Mouse (Mus musculus) testis, adult 2 months (tissue): ENCODE data around the gene Cd300ld2. TPM values are rescaled to one million over a fixed set of nuclear protein-coding genes. Genes with fewer than 3 reads are reported as not detected.

Experiments
- H3K27ac ChIP-seq: fragments of 200-500 bp; 2 replicates; pipeline ENCODE4 v1.5.1; 2012; ENCODE audit warnings: low read depth, low read length; ENCODE audit not compliant: control insufficient read depth, insufficient read depth
- H3K27me3 ChIP-seq: fragments of 200-500 bp; 2 replicates; pipeline ENCODE4 v1.6.1; 2012; ENCODE audit warnings: mild to moderate bottlenecking, low read length, moderate library complexity; ENCODE audit not compliant: control insufficient read depth, insufficient read depth
- H3K36me3 ChIP-seq: fragments of 200-500 bp; 2 replicates; pipeline ENCODE4 v1.6.1; 2012; ENCODE audit warnings: mild to moderate bottlenecking, low read length; ENCODE audit not compliant: control insufficient read depth, insufficient read depth
- H3K4me1 ChIP-seq: fragments of 200-500 bp; 2 replicates; pipeline ENCODE4 v1.6.1; 2012; ENCODE audit warnings: low read length; ENCODE audit not compliant: control insufficient read depth, insufficient read depth
- H3K4me3 ChIP-seq: fragments of 200-500 bp; 2 replicates; pipeline ENCODE4 v1.5.1; 2012; ENCODE audit warnings: low read depth, mild to moderate bottlenecking, low read length, moderate library complexity, mixed read lengths; ENCODE audit not compliant: control insufficient read depth
- CTCF ChIP-seq: fragments of 200-500 bp; IDR thresholded peaks from 2 replicates; pipeline ENCODE4 v1.5.1; 2012; ENCODE audit warnings: low read depth, mild to moderate bottlenecking, inconsistent platforms, low read length, moderate library complexity; ENCODE audit not compliant: control insufficient read depth, insufficient read depth, insufficient replicate concordance
- POLR2A ChIP-seq: fragments of 200-500 bp; IDR thresholded peaks from 2 replicates; pipeline ENCODE4 v1.6.1; 2012; ENCODE audit warnings: low read depth, mild to moderate bottlenecking, inconsistent platforms, low read length, moderate library complexity; ENCODE audit not compliant: control insufficient read depth
- polyA plus RNA-seq: library from polyadenylated mRNA; depleted of rRNA; stranded (reverse); fragments of >200 nt; gene quantifications from 2 replicates; pipeline ENCODE4 v1.2.3, GENCODE M21; 2012; rRNA removed

The Cd300ld2 gene
- polyA plus RNA-seq, 1 experiment: not detected

DNA sequence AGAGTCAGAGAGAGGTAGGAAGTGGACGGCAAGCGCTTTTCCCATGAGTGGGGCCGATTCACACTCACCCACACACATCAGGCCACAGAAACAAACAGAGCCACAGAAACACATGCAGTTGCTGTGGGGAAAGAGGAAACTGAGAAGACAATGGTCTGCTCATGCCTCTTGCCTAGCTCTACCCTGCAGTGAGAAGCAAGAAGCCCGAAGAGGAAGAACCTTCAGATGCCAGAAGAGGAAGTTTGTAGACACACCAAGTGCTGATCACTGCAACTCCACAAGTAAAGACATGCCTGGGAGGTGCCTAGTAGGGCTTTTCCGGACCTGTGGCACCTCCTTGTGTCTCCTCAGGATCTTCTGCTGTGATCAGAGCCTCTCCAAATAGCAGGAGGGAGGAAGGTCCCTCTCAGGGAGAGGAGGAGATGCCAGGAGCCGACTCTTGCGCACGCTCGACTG lies 47.2 kb downstream of the Cd300ld2 start, which contains the start of gene Cd300c:
TSS of gene Cd300c (minus strand) at position 406 of the 456 bp plus-strand sequence.
- Histone ChIP-seq H3K4me3 (no peak within 1 kb of the TSS), H3K27me3 (no peaks in the 10 kb centered on the region), H3K4me1 (no peaks in the 10 kb centered on the region), H3K27ac (peak within 1 kb of the TSS; percentile 95), H3K36me3 (no peaks in the 10 kb centered on the region)
- TF ChIP-seq POLR2A (no peak), CTCF (no peak)

DNA sequence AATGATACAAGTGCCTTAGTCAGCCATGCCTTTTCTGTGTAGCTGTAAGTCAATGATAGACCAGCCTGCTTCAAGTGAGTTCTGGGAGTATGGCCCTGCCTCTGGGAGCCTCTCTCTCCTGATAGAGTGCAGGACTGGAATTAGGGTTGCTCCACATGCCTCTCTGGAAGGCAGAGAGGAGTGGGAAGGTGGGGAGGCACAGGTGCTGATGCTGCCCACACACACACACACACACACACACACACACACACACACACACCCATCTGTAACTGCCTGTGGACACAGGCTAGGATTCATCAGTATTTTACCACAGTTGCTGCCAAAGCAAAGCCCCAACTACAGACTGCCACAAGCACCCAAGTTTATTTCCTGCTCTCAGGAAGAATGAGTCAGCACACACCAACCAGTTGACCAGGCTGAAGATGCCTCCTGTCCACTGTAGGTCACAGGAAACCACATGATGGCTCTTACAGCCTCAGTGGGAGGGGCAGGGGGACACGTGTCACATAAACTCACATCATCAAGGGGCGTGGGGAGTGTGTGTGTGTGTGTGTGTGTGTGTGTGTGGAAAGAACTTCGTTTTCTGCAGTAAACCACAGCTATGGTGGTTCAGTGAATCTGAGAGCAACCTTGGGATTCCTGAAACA lies 50.7 kb downstream of the Cd300ld2 start:
- no peaks in the 10 kb centered on the region for H3K27me3 ChIP-seq
- no peak overlapping the region for H3K4me3 ChIP-seq
- TF ChIP-seq POLR2A (no peak), CTCF (no peak)
- no peaks in the 10 kb centered on the region for H3K36me3 ChIP-seq
- no peak overlapping the region for H3K27ac ChIP-seq
- H3K4me1 ChIP-seq: no peaks in the 10 kb centered on the region

DNA sequence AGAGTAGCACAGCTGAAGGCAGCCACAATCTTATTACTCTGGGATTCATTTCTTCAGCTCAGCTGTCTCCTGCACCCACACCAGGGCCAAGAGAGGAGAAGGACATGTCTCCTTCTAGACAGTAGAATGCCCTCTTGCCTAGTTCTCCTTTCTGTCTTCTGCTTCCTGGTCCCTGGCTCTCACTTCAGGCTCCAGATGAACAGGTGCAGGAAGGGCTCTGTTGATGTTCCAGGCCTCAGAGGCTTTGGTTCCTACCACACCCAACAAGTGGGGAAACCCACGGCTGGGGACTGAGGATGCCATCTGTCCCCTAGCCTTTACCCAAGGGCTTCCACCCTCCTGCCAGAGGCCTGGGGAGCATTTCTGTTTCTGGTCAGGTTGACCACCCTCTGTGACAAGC lies 55.6 kb downstream of the Cd300ld2 start:
- no peaks in the 10 kb centered on the region for H3K27me3 ChIP-seq
- no peaks in the 10 kb centered on the region for H3K4me1 ChIP-seq
- TF ChIP-seq CTCF: no peak
- TF ChIP-seq POLR2A: no peak
- no peaks in the 10 kb centered on the region for H3K36me3 ChIP-seq
- no peak overlapping the region for H3K27ac ChIP-seq
- no peak overlapping the region for H3K4me3 ChIP-seq

Other genes with a start within 250 kb of the Cd300ld2 start
- gene Btbd17, start 220.2 kb downstream of the Cd300ld2 start, polyA plus RNA-seq: 0.31 and 0.42 TPM in 2 replicates
- gene Gpr142, start 217.3 kb downstream of the Cd300ld2 start, polyA plus RNA-seq: not detected in 2 replicates
- gene Gprc5c, start 165.0 kb downstream of the Cd300ld2 start, polyA plus RNA-seq: 0.36 and 2.6 TPM in 2 replicates
- gene Cd300a, start 126.2 kb downstream of the Cd300ld2 start, polyA plus RNA-seq: 0.06 and 0.17 TPM in 2 replicates
- gene Cd300lb, start 81.8 kb downstream of the Cd300ld2 start, polyA plus RNA-seq: 0.05 TPM in 1 of 2 replicates, not detected in the other
- not detected in 2 replicates for gene Cd300c, start 47.0 kb downstream of the Cd300ld2 start, polyA plus RNA-seq
- 0.07 and 0.17 TPM in 2 replicates for gene Cd300ld, start 26.3 kb downstream of the Cd300ld2 start, polyA plus RNA-seq
- 0.23 and 0.58 TPM in 2 replicates for gene Cd300c2, start 14.3 kb downstream of the Cd300ld2 start, polyA plus RNA-seq
- gene Cd300ld4, start 10.8 kb upstream of the Cd300ld2 start, polyA plus RNA-seq: 0.32 TPM in 1 of 2 replicates, not detected in the other
- gene Cd300ld5, start 21.6 kb upstream of the Cd300ld2 start, polyA plus RNA-seq: 0.60 and 0.93 TPM in 2 replicates
- 1.5 and 3.6 TPM in 2 replicates for gene Cd300ld3, start 32.2 kb upstream of the Cd300ld2 start, polyA plus RNA-seq
- not detected in 2 replicates for gene Cd300e, start 46.0 kb upstream of the Cd300ld2 start, polyA plus RNA-seq
- gene Rab37, start 75.2 kb upstream of the Cd300ld2 start, polyA plus RNA-seq: not detected in 2 replicates
- gene Cd300lf, start 117.8 kb upstream of the Cd300ld2 start, polyA plus RNA-seq: 0.09 and 0.14 TPM in 2 replicates
- gene Slc9a3r1, start 147.1 kb upstream of the Cd300ld2 start, polyA plus RNA-seq: 21.2 and 29.7 TPM in 2 replicates
- 7.5 and 9.0 TPM in 2 replicates for gene Tmem104, start 171.3 kb upstream of the Cd300ld2 start, polyA plus RNA-seq
- gene Nat9, start 171.7 kb upstream of the Cd300ld2 start, polyA plus RNA-seq: 106 and 118 TPM in 2 replicates